Mouse (Mus musculus) lung, postnatal 10 days (tissue): ENCODE measurements around the gene Lgsn.

ENCODE experiments used
- DNase-seq: peaks from one replicate; pipeline ENCODE4 v3.0.0; 2021

Gene Lgsn

GRCm38 (mm10) chr1:31176101-31176500, at the start of gene Lgsn:
TSS of gene Lgsn (plus strand) at chr1:31176401.
- DNase-seq: no peak

DNA sequence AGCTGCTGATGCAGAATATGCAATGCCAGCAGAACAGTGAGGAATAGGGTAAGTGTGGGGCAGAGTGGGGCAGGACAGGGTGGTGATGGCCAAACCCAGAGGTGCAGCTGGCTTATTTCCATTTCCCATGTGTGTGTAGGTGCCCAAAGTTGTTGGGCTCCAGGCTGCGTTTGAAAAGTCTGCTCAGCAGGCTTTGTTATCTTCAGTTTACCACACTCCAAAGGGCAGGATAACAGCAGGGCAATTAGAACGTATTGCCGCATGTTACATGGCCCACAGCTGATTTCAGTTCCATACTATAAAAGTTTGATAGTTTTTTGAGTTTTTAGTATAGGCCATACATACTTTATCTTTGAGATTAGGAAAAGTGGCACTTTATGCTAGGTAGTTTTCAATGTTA, 37.8 kb upstream of the Lgsn start:
- no peak for DNase-seq

DNA sequence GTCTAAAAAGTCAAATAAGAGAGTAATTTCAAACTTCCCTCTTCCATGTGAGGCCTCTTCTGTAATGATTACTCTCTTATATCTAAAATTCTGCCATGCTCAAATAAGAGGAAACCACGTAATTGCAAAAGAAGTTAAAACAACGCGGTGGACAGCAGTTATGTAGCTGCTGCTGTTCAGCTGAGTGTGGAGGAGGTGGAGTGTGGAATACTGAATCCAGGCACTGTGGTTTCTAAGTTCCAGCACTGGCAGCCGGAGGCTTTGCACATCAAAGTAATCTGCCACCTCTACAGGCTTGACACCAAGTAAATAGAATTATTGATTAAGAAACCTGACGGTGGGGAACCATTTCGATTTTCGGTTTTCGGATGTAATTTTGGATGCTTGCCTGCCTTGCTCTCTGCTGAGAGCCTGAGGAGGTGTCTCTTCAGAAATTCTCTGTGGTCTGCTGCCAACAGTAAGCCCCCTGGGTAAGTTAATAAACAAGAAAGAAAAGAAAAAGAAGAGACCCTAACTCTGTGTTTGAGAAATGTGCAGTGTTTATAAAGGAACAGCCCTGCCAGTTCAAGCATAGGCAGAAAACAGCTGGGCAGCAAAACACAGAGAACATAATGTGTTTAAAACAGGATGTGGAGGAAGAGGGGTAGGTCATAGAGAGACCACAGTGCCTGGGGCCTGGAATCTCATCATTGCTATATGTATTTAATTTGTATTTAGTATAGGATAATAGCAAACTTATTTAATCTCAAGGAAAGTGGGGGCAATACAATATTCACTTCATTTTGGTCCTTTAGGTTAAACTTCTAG, 33.7 kb upstream of the Lgsn start:
- DNase-seq: no peak

DNA sequence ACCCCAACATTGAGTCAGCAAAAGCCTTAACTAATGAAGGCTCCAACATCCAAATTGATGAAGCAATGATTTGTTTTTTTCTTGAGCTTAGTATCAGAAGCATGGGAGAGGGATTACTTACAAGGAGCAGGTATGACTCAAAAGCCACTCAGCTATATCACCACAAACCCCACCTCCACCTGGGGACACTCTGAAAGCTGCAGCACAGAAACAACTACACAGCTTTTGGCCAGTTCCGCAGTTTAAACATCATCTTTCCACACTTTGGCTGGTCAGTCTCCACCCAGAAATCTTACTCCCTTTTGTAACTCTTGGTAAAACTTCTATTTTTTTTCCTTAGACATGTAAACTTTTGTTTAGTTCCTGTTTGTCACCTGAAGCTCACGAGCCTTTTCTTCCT, 32.6 kb upstream of the Lgsn start:
- no peak for DNase-seq

- peak; percentile 4 for DNase-seq
These were observed 26.5 kb upstream of the Lgsn start for GRCm38 (mm10) chr1:31149671-31150070.

DNA sequence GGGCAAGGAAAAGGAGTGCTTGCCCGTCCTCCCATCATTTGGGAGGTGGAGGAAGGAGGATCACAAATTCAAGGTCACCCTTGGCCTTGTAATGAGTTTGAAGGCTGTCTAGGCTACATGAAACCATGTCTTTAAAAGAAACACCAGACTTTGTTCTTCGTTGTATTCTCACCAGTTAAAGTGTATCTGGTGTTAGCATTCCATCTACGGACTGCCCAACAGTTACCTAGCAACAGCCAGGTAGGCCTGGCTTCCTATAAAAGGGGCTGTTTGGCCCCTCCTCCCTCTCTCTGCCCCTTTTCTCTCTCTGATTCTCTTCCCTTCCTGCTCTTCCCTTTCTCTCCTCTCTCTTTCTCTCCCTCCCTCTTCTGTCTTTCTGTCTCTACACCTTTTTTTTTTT, 25.7 kb upstream of the Lgsn start:
- no peak for DNase-seq

- peak; percentile 21 for DNase-seq
These were observed 23.3 kb upstream of the Lgsn start for GRCm38 (mm10) chr1:31152799-31153426.

DNA sequence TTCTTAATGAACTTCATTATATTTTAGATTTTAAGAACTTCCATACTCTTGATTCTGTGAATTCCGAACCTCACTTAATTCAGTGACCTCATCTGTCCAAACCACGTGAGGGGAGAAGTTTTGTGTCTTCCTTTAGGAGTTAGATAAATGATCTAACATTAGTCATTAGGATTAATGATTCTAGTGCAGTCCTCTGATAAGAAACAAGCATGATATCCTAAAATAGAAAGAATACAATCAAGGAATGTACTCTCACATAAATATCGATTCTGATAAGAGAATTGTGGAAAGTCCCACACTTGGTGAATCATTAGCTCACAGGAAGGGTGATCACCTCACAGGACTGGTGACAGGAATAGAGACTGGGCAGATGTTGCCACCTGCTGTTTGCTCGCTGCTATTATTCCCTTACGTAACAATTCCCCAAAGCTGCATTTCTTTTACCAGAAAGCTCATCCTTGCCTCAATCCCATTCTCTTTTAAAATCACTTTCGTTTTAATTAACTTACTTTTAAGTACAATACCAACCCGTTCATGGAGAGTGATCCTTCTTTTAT, 22.3 kb upstream of the Lgsn start:
- peak; percentile 69 for DNase-seq

- DNase-seq: no peak
These were observed 20.0 kb upstream of the Lgsn start for GRCm38 (mm10) chr1:31156185-31156584.

GRCm38 (mm10) chr1:31156884-31157283, 19.3 kb upstream of the Lgsn start:
- no peak for DNase-seq

DNA sequence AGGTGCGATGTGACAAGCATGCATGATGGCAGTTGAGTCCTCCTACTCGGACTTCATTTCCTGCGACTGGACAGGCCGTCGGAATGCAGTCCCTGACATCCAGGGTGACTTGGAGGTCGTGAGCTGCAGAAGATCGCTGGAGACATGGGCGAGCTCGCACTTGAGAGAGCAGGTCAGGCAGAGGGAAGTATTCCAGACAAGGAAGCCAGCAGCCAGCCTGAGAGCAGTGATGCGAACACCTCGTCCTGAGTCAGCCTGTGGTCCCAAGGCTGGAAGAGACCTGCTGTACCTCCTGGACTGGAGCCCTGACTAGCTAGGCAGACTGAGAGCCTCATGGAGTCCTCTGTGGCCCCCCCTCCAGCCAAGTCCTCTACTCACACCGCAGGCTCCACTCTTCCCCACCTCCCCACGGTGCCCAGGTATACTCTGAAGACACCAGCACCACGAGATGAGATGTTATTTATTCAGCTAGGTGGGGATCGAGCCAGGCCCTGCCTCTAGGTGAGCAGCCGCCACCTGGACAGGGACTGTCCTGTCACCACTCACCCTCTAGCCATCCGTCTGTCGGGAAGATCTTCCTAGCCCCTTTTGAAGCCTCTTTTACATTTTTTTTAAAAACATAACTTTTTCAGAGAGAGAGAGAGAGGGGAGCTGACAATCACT, 11.5 kb upstream of the Lgsn start:
- peak; percentile 2 for DNase-seq

DNA sequence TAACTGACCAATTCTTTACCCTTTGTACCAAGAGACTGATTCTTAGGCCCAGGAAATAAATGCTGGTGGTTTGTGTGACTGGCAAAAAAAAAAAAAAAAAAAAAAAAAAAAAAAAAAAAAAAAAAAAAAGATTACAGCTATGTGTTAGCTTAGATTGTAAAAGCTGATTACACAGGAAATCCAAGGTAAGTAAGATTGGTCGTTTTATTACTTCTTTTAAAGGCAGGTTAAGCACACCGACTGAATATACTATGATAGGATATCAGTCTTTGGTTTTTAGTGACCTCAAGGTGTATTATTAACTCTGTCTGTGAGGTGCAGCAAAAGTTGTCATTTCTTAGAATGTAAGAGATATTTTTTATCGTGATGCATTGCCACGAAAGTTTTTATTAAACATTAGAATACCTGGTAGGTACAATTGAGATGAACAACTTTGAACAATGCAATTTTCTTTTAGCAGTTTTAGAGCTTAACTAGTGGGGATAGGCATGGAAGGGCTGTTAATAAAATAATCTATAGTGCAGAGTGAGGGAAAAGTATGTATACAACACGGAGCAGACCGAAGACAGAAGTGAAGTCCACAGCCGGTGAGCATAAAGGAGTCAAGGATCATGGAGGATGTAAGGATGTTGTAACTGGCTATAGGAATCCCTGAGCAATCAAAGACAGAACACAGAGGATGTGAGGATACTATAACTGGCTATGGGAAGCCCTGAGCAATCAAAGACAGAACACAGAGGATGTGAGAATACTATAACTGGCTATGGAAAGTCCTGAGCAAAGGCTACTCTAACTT, 10.7 kb upstream of the Lgsn start:
- no peak for DNase-seq

GRCm38 (mm10) chr1:31175401-31175800, 800 bp upstream of the Lgsn start:
- DNase-seq: no peak

DNA sequence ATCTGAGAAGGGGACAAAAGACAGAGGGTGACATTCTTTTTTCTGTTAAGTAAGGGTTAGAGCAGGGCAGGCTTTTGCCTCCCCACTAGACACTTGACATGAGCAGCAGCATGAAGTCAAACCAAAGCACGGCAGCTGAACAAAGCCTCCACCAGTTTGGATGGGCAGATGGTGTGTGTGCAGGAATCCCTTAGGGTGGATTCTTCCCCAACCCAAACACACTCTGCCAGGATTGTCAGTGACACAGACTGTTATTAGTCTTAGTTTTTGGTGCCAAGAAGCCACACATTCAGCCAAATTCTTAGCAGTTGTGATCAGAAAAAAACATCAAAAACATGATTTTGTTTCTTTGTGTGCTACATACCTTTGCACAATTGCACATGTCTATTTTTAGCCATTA, 2.1 kb downstream of the Lgsn start:
- no peak for DNase-seq

- no peak for DNase-seq
These were observed 14.2 kb downstream of the Lgsn start for GRCm38 (mm10) chr1:31190237-31190866.

DNA sequence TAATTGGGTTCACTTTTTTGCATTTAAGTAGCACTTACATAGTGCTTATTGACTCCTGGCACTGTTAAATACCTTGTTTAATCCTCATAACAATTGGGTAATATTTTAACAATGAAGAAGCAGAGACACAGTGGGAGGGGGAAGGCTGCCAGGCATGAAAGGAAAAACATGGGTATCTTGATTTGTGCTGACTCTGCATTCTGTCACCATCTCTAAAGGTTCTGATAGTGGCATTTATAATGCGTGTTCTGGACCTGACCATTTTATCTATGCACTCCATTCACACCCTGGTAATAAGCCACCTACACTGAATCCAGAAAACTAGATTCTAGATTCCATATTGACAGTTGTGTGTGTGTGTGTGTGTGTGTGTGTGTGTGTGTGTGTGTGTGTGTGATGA, 19.4 kb downstream of the Lgsn start:
- DNase-seq: no peak

- DNase-seq: no peak
These were observed 20.8 kb downstream of the Lgsn start for GRCm38 (mm10) chr1:31196959-31197358.

- DNase-seq: no peak
These were observed 27.6 kb downstream of the Lgsn start for GRCm38 (mm10) chr1:31203771-31204170.

DNA sequence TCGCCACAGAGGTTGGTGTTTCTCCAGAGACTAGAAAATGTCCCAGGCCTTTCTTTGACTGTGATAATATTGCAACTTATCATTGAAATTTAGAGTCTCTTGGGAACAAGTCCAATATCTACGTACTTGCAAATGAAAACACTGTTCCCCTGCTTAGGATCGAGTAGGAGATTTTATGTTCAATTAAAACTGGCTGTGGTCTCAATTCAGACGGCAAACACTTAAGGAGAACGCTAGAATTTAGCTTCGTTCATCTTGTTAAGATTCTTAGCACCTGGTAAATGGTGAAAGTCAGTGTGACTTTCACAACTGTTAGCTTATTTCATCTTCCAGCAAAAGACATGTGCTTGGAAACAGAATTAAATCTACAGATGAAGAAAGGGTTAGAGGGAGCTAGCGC, 29.1 kb downstream of the Lgsn start:
- no peak for DNase-seq

DNA sequence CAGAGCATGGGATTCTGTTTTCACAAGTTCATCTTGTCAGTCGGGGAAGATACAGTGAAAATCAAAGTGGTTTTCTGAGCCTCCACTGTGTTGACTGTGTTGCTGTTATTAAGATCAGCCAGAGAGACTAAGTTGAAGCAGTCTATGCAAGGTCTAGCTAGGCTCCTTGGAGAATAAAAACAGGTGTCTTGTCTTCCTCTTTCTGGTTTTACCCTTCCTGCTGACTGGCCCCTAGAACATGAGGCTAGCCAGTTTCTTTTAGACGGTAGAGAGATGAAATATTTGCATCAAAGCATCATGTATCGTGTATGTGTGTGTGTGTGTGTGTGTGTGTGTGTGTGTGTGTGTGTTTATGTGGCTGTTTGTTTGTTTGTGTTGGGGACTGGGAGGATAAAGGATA, 29.6 kb downstream of the Lgsn start:
- DNase-seq: no peak

GRCm38 (mm10) chr1:31210144-31210543, 33.9 kb downstream of the Lgsn start:
- peak; percentile 56 for DNase-seq

DNA sequence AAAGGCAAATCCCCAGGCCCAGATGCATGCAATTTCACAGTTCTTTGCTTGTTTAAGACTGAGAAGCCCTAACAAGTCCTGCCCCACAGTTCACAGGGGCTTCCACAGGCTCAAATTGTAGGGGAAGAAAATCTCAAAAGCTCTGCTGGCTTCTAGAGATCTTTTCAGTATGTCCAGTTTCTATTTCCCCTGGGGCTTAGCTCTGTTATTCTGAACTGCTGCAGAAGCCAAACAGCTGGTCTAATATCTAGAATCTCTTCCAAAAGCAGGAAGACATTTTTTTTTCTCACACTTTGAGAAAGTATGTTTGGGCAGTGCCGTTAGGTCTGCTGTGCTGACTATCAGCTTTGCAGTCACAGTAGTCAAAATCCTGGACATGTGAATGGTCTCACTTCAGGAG, 38.6 kb downstream of the Lgsn start:
- peak; percentile 5 for DNase-seq
